Mouse (Mus musculus): Measurements from ENCODE around the gene Icos. TPM values are rescaled to one million over a fixed set of nuclear protein-coding genes. Genes with fewer than 3 reads are reported as not detected.

The Icos gene
- total RNA-seq (2021) = not detected

- no peak for DNase-seq (ENCODE audit: extremely low spot score in 1 of 2, low spot score in 1 of 2)
These were observed at the start of gene Icos for GRCm38 (mm10) chr1:60977641-60978040. TSS of gene Icos (plus strand) at chr1:60977927.

DNA sequence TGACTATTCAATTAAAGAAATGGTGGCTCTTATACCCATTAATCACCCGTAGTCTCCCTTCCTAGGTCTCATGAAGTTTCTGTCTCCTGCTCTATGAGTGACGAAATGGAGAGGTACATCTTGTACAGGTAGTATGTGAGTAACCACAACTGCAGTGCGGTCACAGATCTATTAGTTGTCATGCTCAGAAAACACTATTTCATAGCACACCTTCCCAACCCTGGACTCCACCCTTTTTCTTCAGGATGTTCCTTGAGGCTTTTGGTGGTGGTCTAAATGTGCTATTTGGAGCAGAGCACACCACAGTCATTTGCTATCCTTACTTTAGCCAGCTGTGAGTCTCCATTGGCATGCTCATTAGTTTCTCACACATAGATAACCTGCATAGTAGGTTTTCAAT, 48.7 kb upstream of the Icos start:
- DNase-seq (ENCODE audit: extremely low spot score in 1 of 2, low spot score in 1 of 2) = no peak

- no peak for DNase-seq (ENCODE audit: extremely low spot score in 1 of 2, low spot score in 1 of 2)
These were observed 47.3 kb upstream of the Icos start for GRCm38 (mm10) chr1:60930397-60930796.

DNA sequence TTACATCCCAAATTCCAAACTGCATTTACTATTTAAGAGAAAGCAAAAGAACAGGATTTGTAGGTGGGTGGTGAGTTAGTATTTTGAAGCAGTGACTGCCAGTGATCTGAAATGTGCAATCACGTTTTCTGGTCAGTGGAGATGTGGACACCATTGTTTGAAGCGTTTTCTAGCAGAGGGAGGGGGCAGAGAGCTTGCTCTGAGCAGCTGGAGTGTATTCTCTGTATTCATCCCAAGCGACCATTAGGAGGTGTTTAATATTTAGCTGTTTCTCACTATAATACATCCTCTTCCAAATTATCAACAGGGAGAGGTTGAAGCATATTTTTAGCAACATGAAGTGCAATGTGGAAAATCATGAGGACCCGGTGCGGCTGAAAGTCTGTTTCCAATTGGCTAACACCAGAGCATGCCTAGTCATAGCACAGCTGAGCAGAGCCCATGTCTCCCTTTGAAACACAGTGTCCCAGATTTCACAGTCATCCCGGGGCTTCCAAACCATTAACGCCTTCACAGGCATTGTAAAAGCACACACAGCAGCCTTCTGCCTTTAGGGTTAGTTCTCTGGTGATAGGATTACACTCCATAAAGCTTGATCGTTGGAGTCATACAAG, 41.7 kb upstream of the Icos start:
- DNase-seq (ENCODE audit: extremely low spot score in 1 of 2, low spot score in 1 of 2) = peak in 1 of 2 experiments; percentile 16

- no peak for DNase-seq (ENCODE audit: extremely low spot score in 1 of 2, low spot score in 1 of 2)
These were observed 40.6 kb upstream of the Icos start for GRCm38 (mm10) chr1:60936963-60937711.

DNA sequence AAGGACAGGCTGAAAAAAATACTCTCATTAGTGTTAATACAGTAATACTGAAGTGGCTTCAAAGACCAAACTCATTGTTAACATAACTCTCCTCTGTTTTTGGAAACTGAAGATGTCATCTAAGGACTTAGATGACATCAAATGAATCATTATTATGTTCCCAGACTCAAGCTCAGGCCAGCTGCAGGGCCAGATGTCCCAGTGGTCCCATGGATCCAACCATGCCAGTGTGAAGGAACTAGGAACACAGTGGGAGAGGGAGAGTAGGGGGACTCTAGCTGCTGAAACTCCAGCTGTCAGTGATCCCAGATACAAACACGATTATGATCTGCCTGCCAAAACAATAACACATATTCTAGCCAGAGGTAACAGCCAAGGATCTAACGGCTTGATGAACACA, 39.5 kb upstream of the Icos start:
- DNase-seq (ENCODE audit: extremely low spot score in 1 of 2, low spot score in 1 of 2) = no peak

DNA sequence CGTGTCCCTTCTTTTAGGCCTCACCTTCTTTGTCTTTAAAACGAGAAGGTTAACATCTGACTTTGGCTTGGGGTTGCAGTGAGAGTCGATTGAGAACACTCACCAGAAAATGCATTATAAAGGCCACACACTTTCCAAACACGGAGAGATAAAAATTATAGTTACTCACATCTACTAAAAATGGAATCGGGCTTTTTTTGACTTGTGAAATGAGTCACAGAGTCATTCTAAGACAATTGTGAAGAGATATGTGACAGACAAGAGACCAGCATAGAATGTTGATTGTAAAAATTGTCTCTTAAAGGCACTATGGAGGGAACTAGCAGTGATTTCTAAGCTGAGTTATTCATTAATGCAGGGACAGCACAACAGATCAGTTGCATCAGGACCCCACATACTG, 38.8 kb upstream of the Icos start:
- no peak for DNase-seq (ENCODE audit: extremely low spot score in 1 of 2, low spot score in 1 of 2)

- DNase-seq (ENCODE audit: extremely low spot score in 1 of 2, low spot score in 1 of 2) = no peak
These were observed 37.7 kb upstream of the Icos start for GRCm38 (mm10) chr1:60940023-60940422.

- no peak for DNase-seq (ENCODE audit: extremely low spot score in 1 of 2, low spot score in 1 of 2)
These were observed 37.1 kb upstream of the Icos start for GRCm38 (mm10) chr1:60940620-60941019.

DNA sequence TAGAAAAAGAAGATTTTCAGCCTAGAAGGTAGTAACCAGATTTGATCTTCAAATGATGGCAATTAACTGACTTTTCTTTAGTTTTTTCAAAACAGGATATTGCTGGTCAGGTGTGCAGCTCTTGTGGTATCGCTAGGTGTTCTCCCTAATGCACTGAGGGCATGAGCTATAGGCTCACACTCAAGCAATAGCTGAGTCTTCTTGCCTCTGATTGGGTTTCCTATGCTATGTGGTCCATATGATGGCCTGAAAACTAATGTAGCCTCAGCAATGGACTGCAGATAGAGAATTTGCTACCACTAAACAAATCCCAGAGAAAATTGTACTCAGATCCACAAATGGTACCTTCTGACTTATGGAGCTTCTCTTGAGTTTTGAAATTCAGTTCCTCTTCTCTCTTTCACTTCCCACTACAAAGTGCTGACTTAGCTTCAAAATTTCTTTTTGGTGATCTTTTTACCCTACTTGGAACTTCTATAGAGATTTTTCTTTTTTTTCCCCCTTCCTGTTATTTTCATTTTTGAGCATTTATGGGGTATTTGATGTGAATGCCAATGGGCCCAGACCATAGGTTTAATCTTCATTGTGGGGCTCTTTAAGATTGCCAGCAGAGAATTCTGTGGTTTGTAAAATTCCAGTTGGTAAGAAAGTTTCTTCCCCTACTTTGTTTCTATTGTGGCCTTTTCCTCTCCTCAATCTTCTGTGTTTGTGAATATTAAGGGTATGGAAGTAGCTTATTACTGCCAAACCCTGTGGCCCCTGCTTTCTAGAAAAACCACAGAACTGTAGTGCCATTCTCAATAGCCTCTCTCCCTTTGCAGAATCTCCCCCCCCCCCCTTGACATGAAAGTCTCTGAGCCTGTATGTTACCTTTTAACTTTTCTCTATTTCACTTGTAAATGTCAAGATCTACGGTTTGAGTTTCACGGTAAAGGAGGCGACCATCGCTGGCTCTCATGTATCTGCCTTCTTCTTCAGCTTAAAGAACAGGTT, 36.4 kb upstream of the Icos start:
- DNase-seq (ENCODE audit: extremely low spot score in 1 of 2, low spot score in 1 of 2) = no peak

DNA sequence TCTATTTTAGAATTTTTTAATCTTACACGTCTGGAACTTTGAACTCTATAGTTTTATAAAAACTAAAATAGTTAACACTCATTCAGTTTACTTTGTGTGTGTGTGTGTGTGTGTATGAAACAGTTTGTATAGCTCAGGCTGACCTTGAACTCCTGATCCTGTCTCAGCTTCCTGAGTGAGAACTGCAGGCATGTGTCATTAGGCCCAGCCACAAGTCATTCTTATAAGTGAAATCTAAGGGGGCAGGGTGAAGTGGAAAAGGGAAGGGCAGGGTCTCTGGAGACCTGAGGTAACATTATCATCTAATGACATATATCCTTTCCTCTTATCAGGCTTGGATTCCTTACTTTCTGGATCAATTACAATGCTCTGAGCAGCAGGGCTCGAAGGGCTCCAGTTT, 34.8 kb upstream of the Icos start:
- no peak for DNase-seq (ENCODE audit: extremely low spot score in 1 of 2, low spot score in 1 of 2)

GRCm38 (mm10) chr1:60945633-60946401, 31.9 kb upstream of the Icos start:
- no peak for DNase-seq (ENCODE audit: extremely low spot score in 1 of 2, low spot score in 1 of 2)

DNA sequence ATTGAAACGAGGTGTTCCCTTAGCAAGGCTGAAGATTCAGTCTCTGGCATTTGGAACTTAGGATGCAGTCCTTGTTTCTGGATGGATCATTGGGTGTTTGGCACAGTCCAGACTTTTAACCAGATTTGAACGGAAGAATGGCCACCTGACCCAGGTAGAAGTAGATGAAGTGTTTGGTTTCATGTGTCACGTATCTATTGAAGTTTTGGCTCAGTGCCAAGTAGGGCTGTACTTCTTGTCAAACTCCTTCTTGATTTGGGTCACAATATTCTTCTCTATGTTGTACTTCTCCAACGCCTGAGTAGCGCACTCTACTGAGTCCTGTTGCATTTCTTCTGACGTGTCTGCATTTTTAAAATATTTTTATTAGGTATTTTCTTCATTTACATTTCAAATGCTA, 29.6 kb upstream of the Icos start:
- no peak for DNase-seq (ENCODE audit: extremely low spot score in 1 of 2, low spot score in 1 of 2)

DNA sequence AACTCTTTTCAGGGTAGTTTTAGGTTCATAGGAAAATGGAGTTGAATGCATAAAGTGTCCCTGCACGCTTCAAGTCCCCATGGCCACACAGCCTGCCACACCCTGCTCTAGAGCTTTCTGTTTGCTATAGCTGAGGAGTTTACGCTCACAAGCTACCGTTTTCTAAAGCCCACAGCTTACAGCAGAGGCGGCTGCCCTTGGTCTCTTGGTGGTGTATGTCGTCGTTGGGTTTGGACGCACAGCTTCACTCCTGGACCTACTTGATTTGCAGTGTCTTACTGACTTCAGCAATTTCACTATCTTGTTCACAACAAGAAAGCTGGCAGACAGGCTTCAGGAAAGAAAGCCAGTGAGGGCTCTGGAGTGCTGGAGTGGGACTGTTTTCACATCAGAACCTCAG, 24.8 kb upstream of the Icos start:
- no peak for DNase-seq (ENCODE audit: extremely low spot score in 1 of 2, low spot score in 1 of 2)

- DNase-seq (ENCODE audit: extremely low spot score in 1 of 2, low spot score in 1 of 2) = no peak
These were observed 24.0 kb upstream of the Icos start for GRCm38 (mm10) chr1:60953686-60954085.

GRCm38 (mm10) chr1:60954759-60955158, 23.0 kb upstream of the Icos start:
- peak in 1 of 2 experiments; percentile 29 for DNase-seq (ENCODE audit: extremely low spot score in 1 of 2, low spot score in 1 of 2)

GRCm38 (mm10) chr1:60955186-60955585, 22.5 kb upstream of the Icos start:
- DNase-seq (ENCODE audit: extremely low spot score in 1 of 2, low spot score in 1 of 2) = no peak

- no peak for DNase-seq (ENCODE audit: extremely low spot score in 1 of 2, low spot score in 1 of 2)
These were observed 21.5 kb upstream of the Icos start for GRCm38 (mm10) chr1:60956196-60956595.

DNA sequence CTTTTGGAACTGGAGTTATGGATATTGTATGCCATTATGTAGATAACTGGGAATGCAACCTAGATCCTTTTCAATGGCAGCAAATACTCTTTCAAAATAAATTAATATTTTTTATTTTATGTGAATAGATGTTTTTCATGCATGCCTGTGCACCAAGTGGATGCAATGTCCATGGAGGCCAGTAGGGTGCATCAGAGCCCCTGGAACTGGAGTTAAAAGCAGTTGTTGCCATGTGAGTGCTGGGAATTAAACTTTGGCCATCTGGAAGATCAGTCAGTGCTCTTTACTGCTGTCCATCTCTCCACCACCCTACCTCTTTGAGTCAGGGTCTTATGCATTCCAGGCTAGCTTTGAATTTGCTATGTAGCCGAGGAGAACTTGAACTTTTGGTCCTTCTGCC, 19.4 kb upstream of the Icos start:
- no peak for DNase-seq (ENCODE audit: extremely low spot score in 1 of 2, low spot score in 1 of 2)

DNA sequence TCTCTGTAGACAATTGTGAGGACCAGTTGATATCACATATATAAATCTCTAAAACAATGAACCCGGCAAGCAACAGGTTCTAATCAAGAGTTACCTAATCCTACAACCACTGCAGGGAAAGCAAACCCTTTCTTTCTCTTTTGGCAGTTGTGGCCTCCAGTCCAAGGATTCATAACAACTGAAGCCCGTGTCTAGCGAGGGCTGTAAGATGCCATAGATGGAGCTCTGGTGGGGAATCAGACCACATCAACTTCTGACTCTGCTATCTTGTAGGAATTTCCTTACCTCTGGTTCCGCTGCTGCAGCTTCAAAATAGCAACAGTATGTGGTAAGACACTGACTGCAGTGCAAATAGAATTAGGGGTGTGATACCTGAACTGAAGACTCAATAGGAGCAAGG, 18.5 kb upstream of the Icos start:
- DNase-seq (ENCODE audit: extremely low spot score in 1 of 2, low spot score in 1 of 2) = no peak

Data from layer of hippocampus, postnatal 25 days (tissue).